Mouse (Mus musculus): Measurements from ENCODE around the gene Rpia.

Rpia gene

GRCm38 (mm10) chr6:70751251-70751897, 40.7 kb downstream of the Rpia start:
- no peak for DNase-seq (ENCODE audit: inconsistent ontology term)

- DNase-seq (ENCODE audit: inconsistent ontology term) = no peak
These were observed 42.3 kb downstream of the Rpia start for GRCm38 (mm10) chr6:70749750-70750149.

- DNase-seq (ENCODE audit: inconsistent ontology term) = no peak
These were observed 44.3 kb downstream of the Rpia start for GRCm38 (mm10) chr6:70747702-70748101.

- no peak for DNase-seq (ENCODE audit: inconsistent ontology term)
These were observed 48.1 kb downstream of the Rpia start for GRCm38 (mm10) chr6:70743902-70744301.

GRCm38 (mm10) chr6:70742833-70743232, 49.2 kb downstream of the Rpia start:
- DNase-seq (ENCODE audit: inconsistent ontology term) = no peak

GRCm38 (mm10) chr6:70740535-70740934, 51.5 kb downstream of the Rpia start:
- no peak for DNase-seq (ENCODE audit: inconsistent ontology term)

GRCm38 (mm10) chr6:70739456-70739855, 52.6 kb downstream of the Rpia start:
- no peak for DNase-seq (ENCODE audit: inconsistent ontology term)

GRCm38 (mm10) chr6:70735528-70735927, 56.5 kb downstream of the Rpia start:
- DNase-seq (ENCODE audit: inconsistent ontology term) = no peak

- no peak for DNase-seq (ENCODE audit: inconsistent ontology term)
These were observed 61.2 kb downstream of the Rpia start for GRCm38 (mm10) chr6:70730828-70731227.

- DNase-seq (ENCODE audit: inconsistent ontology term) = no peak
These were observed 62.9 kb downstream of the Rpia start for GRCm38 (mm10) chr6:70729125-70729524.

GRCm38 (mm10) chr6:70727094-70727721, 64.8 kb downstream of the Rpia start:
- DNase-seq (ENCODE audit: inconsistent ontology term) = no peak

- DNase-seq (ENCODE audit: inconsistent ontology term) = no peak
These were observed 66.4 kb downstream of the Rpia start for GRCm38 (mm10) chr6:70725639-70726038.

GRCm38 (mm10) chr6:70724722-70725121, 67.3 kb downstream of the Rpia start:
- DNase-seq (ENCODE audit: inconsistent ontology term) = no peak

GRCm38 (mm10) chr6:70722298-70722697, 69.7 kb downstream of the Rpia start:
- no peak for DNase-seq (ENCODE audit: inconsistent ontology term)

GRCm38 (mm10) chr6:70718760-70719159, 73.3 kb downstream of the Rpia start:
- DNase-seq (ENCODE audit: inconsistent ontology term) = no peak

GRCm38 (mm10) chr6:70718164-70718563, 73.9 kb downstream of the Rpia start:
- no peak for DNase-seq (ENCODE audit: inconsistent ontology term)

- DNase-seq (ENCODE audit: inconsistent ontology term) = no peak
These were observed 75.2 kb downstream of the Rpia start for GRCm38 (mm10) chr6:70716701-70717393.

Data from Muller cell, postnatal 12 days (primary cell).